8 mouse cellular contexts compared by ENCODE assay signal in the genomic region with DNA sequence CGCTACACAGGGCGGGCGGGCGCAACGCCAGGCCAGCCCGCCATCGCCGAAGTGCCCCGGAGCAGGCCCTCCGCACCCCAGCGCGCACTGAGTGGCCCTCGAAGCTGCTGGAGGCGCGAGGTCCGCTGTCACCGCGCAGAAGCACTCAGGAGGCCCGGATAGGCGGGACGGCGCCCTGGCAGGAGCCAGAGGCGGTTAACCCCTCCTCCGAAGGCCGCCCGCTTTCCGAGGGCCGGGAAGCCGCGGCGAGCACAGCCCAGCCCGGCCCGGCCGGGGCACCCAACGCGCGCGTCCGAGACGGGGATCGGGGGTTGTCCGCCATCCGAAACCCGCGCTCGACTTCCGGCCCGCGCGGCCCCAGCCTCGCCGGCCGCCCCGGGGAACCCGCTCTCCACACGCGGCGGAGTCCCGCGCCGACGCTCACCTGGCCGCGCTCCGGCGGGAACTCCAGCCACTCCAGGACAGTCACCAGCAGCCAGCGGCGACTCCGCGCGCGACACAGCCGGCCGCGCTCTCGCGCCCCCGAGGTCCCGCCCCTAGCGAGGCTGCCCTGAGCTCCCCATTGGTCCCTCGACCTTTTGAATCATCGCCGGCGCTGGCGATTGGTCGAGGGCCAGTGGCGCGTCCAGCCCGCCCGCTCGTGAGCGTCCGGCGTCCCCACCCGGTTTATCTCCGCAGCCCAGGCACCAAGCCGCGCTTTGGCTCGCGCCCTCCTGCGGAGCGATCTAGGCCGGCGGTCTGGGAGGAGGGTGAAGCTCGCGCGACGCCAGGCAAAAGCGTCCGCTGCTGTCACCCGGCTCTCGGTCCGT. TPM values are rescaled to one million over a fixed set of nuclear protein-coding genes. Genes with fewer than 3 reads are reported as not detected.
A peak's percentile ranks its signal among the peaks of the same experiment; 100 is the strongest.
DNase-seq lines count a peak whose midpoint lies in the region.

No protein-coding gene starts in this region.

- peak; percentile 98 to 99 for DNase-seq in adrenal gland, adult (ENCODE audit: inconsistent age in 2 of 2, low spot score in 1 of 2)
- peak; percentile 97 for DNase-seq in embryo, embryonic 10 days (ENCODE audit: low spot score)
- peak; percentile 97 for DNase-seq in gastrocnemius, postnatal 10 days
- peak; percentile 96 for DNase-seq in induced T-regulatory cell, adult 2 months (ENCODE audit: low read depth)
- peak; percentile 84 to 95 for DNase-seq in left cerebral cortex, adult 9 months (ENCODE audit: low spot score in 2 of 2)
- peak; percentile 93 for DNase-seq in right cerebral cortex, adult 2 months (ENCODE audit: low spot score in 2 of 2)
- DNase-seq in urinary bladder, postnatal 10 days (ENCODE audit: low spot score), result peak; percentile 89

- H3K9me3 ChIP-seq in megakaryocyte, embryonic 14.5 days, result no peaks in the 10 kb centered on the region

- H3K36me3 ChIP-seq in megakaryocyte, embryonic 14.5 days (replicated peaks; ENCODE audit: low read length), result peaks cover 19% of the 10 kb centered on the region

- H3K4me3 ChIP-seq in megakaryocyte, embryonic 14.5 days (replicated peaks), result peak overlapping the region; percentile 97

- H3K27me3 ChIP-seq in megakaryocyte, embryonic 14.5 days (replicated peaks), result peaks cover 2% of the 10 kb centered on the region

- H3K4me1 ChIP-seq in megakaryocyte, embryonic 14.5 days, result peaks cover 71% of the 10 kb centered on the region

RNA-seq across cellular contexts. Expression of a gene that starts 0.8 kb away (rescaled TPM):
- 10 to 100 TPM; 34.4 to 40.9 TPM for total RNA-seq in gastrocnemius, postnatal 10 days (2021)
- 24.2 and 54.4 TPM in 2 replicates for polyA plus RNA-seq in megakaryocyte, embryonic 14.5 days (2012; ENCODE audit: insufficient read depth, low replicate concordance)

Comparison
In these comparisons a context has a peak if more than half of its experiments do, and no peak if none do; other contexts are left out.
1. Peak in every context shown above with its lines: DNase-seq and H3K4me3 ChIP-seq.